Mouse (Mus musculus) midbrain, embryonic 11.5 days (tissue): Measurements from ENCODE around the gene Olah. TPM values are rescaled to one million over a fixed set of nuclear protein-coding genes. Genes with fewer than 3 reads are reported as not detected.

Source experiments
- ATAC-seq: fragments of 200-750 bp; cut with Nextera tagmentation; 2 replicates; pipeline ENCODE4 v1.8.0; 2017; ENCODE audit warnings: moderate TSS enrichment, moderate library complexity; ENCODE audit not compliant: low FRiP score
- DNase-seq: peaks from one replicate; pipeline ENCODE4 v3.0.0; 2015; ENCODE audit warnings: low spot score; ENCODE audit errors: missing footprints
- H3K27ac ChIP-seq: fragments of 300-500 bp; sonication (generic); 2 replicates; pipeline ENCODE4 v1.5.1; 2014; ENCODE audit warnings: low read depth, low read length
- H3K27me3 ChIP-seq: fragments of 300-500 bp; sonication (generic); 2 replicates; pipeline ENCODE4 v1.6.1; 2014; ENCODE audit warnings: mild to moderate bottlenecking, low read length, moderate library complexity, mixed read lengths; ENCODE audit not compliant: control insufficient read depth, insufficient read depth
- H3K36me3 ChIP-seq: fragments of 300-500 bp; sonication (generic); 2 replicates; pipeline ENCODE4 v1.6.1; 2014; ENCODE audit warnings: mild to moderate bottlenecking, low read length, moderate library complexity, mixed read lengths; ENCODE audit not compliant: control insufficient read depth, insufficient read depth
- H3K4me1 ChIP-seq: fragments of 300-500 bp; sonication (generic); 2 replicates; pipeline ENCODE4 v1.6.1; 2014; ENCODE audit warnings: low read length; ENCODE audit not compliant: control insufficient read depth, insufficient read depth
- H3K4me2 ChIP-seq: fragments of 300-500 bp; sonication (generic); 2 replicates; pipeline ENCODE4 v1.6.1; 2014; ENCODE audit warnings: mild to moderate bottlenecking, moderate library complexity
- H3K4me3 ChIP-seq: fragments of 300-500 bp; sonication (generic); 2 replicates; pipeline ENCODE4 v1.5.1; 2014; ENCODE audit warnings: low read depth, low read length
- H3K9ac ChIP-seq: fragments of 300-500 bp; sonication (generic); 2 replicates; pipeline ENCODE4 v1.6.1; 2014; ENCODE audit warnings: low read length
- H3K9me3 ChIP-seq: fragments of 300-500 bp; sonication (generic); 2 replicates; pipeline ENCODE4 v1.6.1; 2016; ENCODE audit warnings: low read length; ENCODE audit not compliant: control insufficient read depth
- WGBS: fragments of 180-500 bp; shearing (Covaris S2); extraction: QIAGEN DNeasy Blood & Tissue Kit; methylation state at CpG from one replicate; pipeline ENCODE4 v1.1.7; 2014; 5-methylcytosine and 5-hydroxymethylcytosine counted together
- polyA plus RNA-seq: library from polyadenylated mRNA; unstranded; fragments of >200 nt; fragmentation: Nextera tagmentation; extraction: Ambion mirVana; gene quantifications from 2 replicates; pipeline ENCODE4 v1.2.1, GENCODE M21; 2014

Gene Olah
- polyA plus RNA-seq, 1 experiment from 2014 or later: not detected

DNA sequence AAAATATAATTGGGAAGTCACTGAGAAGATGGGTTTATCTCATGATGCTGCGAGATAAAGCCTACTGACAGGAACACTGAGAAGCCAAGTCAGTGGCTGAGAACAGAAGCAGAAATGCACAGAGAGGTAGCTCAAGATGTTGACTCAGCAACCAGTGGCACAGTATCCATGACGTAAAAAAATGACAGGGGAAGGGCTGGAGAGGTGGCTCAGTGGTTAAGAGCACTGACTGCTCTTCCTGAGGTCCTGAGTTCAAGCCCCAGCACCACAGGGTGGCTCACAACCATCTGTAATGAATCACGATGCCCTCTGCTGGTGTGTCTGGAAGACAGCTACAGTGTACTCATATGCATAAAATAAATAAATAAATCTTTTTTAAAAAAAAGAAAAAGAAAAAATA lies 35.9 kb downstream of the Olah start:
- Histone ChIP-seq H3K4me1 (no peaks in the 10 kb centered on the region), H3K4me3 (no peak overlapping the region), H3K27ac (no peak overlapping the region), H3K27me3 (no peaks in the 10 kb centered on the region), H3K9me3 (no peaks in the 10 kb centered on the region), H3K36me3 (no peaks in the 10 kb centered on the region), H3K4me2 (no peak overlapping the region), H3K9ac (no peak overlapping the region)
- no peak for DNase-seq
- no peak for ATAC-seq
- 84% methylated on average over 3 of the region's 3 CpGs for WGBS

DNA sequence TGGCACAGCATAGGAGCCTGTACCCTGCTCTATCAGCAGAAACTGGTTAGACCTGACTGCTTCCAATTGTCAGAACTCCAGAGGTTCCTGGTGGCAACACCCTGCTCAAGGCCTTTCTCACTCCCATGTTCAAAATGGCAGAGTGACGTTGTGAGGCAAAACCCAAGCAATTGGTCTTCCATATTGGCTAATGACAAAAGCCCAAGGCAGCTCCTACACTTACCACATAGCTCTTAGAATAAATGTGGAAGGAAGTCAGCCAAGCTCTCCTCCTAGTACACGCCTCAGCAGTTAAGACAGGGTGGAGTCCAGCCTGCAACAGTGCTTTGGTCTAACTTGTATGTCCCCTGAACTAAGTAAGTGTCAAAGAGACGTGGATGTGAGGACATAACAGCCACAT lies 39.1 kb downstream of the Olah start:
- Histone ChIP-seq H3K9me3 (no peaks in the 10 kb centered on the region), H3K9ac (no peak overlapping the region), H3K27me3 (no peaks in the 10 kb centered on the region), H3K4me3 (no peak overlapping the region), H3K36me3 (no peaks in the 10 kb centered on the region), H3K4me1 (no peaks in the 10 kb centered on the region), H3K4me2 (no peak overlapping the region), H3K27ac (no peak overlapping the region)
- 82% methylated on average over 3 of the region's 3 CpGs for WGBS
- ATAC-seq: no peak
- DNase-seq: no peak

DNA sequence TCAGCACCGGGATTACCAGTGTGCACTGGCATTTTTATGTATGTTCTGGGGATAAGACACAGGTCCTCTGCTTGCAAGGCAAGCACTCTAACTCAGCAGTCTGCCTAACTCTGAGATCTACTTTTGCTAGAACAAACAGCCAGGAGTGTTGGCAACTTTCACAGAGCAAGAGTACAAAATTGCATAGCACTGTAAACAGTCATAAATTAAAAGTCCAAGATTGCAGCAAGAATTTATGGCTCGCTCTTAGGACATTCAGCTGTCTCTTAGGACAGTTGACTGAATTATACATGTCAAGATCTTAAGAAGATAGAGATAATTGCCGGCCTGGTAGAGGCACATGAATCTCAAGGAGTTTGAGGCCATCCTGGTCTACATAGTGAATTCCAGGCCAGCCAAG lies 40.7 kb downstream of the Olah start:
- DNase-seq (no peak), ATAC-seq (no peak)
- Histone ChIP-seq H3K4me2 (no peak overlapping the region), H3K27ac (no peak overlapping the region), H3K36me3 (no peaks in the 10 kb centered on the region), H3K9me3 (no peaks in the 10 kb centered on the region), H3K9ac (no peak overlapping the region), H3K4me3 (no peak overlapping the region), H3K27me3 (no peaks in the 10 kb centered on the region), H3K4me1 (no peaks in the 10 kb centered on the region)
- WGBS: 78% methylated on average over 3 of the region's 3 CpGs

DNA sequence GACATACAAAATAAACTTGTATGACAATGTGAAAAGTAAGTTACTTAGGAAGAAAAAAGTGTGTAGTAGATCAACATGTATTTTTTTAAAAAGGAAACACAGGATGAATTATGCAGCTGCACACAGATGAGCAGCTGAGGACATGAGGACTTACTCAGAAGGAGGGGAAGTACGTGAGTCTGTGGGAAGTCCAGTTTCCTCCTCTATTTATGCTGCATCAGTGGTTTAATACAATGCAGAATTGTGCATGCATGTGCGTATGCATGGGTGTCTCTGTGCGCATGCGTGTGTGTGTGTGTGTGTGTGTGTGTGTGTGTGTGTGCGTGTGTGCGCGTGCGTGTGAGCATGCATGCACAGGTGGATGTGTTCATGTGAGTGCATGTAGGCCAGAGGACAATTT lies 41.2 kb downstream of the Olah start:
- WGBS: 94% methylated on average over 8 of the region's 8 CpGs
- H3K9ac ChIP-seq: no peak overlapping the region

DNA sequence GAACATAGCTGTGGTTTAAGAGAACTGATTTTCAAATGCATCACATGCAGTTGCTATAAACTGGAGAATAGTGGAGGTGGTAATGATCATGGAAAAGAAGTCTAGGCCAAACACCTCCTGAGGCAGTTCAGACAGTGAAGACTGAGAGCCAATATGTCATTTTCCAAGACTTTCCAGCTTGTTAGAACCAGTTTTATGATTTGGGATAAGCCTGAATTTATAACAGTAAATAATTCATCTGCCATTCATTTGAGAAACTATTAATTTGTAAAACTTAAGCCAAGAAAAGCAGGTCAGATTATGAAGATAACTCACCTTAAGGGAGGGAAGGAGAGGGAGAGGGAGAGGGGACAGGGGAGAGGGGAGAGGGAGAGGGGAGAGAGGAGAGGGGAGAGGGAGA lies 43.9 kb downstream of the Olah start:
- no peak overlapping the region for H3K4me3 ChIP-seq
- H3K4me1 ChIP-seq: no peaks in the 10 kb centered on the region
- H3K9ac ChIP-seq: no peak overlapping the region
- no peak overlapping the region for H3K4me2 ChIP-seq
- H3K9me3 ChIP-seq: no peaks in the 10 kb centered on the region
- DNase-seq (no peak), ATAC-seq (no peak)
- no peaks in the 10 kb centered on the region for H3K27me3 ChIP-seq
- no peak overlapping the region for H3K27ac ChIP-seq
- H3K36me3 ChIP-seq: no peaks in the 10 kb centered on the region

More for the DNA sequence above, 41.2 kb downstream of the Olah start:
- Histone ChIP-seq H3K9me3 (no peaks in the 10 kb centered on the region), H3K4me1 (no peaks in the 10 kb centered on the region), H3K27me3 (no peaks in the 10 kb centered on the region), H3K4me3 (no peak overlapping the region), H3K36me3 (no peaks in the 10 kb centered on the region), H3K27ac (no peak overlapping the region), H3K4me2 (no peak overlapping the region)
- no peak for DNase-seq
- ATAC-seq: no peak

DNA sequence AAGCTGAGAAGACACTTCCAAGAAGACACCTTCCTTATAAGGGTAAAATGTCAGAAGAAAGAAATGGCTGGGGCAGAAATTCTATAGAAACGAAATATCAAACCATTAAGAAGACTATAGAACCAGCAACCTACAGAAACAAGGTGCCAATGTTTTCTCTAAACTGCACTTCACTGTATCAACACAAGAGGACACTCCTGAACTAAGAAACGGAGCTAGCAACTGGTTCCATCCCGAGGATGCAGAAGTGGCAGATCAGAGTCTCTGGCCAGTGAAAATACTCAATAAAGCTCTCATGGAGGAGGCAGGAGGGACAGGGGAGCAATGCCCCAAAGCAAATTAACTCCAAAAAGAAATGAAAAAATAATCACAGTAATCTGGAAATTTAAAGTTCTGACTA lies 48.1 kb downstream of the Olah start:
- no peaks in the 10 kb centered on the region for H3K27me3 ChIP-seq
- H3K4me2 ChIP-seq: no peak overlapping the region
- DNase-seq (no peak), ATAC-seq (no peak)
- no peak overlapping the region for H3K9ac ChIP-seq
- 22% methylated on average over 3 of the region's 3 CpGs for WGBS
- no peaks in the 10 kb centered on the region for H3K4me1 ChIP-seq
- H3K27ac ChIP-seq: no peak overlapping the region
- no peak overlapping the region for H3K4me3 ChIP-seq
- no peaks in the 10 kb centered on the region for H3K36me3 ChIP-seq
- H3K9me3 ChIP-seq: no peaks in the 10 kb centered on the region

DNA sequence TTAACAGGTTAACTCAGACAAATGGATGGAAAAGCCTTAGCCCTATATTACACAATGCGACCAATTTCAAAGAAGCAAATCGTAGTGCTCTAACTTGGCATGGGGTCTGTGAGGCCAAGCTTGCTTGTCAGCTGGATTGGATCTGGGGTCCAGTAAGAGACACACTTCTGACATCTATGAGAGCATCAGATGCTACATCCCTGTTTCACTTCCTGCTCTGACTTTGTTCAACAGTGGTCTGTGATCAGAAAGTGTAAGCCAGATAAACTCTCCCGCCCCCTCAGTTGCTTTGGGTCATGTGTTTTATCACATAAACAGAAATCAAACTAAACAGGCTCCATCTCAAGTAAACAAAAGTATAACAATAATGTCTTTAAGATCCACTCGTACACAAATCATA lies 48.6 kb downstream of the Olah start:
- Histone ChIP-seq H3K9me3 (no peaks in the 10 kb centered on the region), H3K4me1 (no peaks in the 10 kb centered on the region), H3K4me2 (no peak overlapping the region), H3K27me3 (no peaks in the 10 kb centered on the region), H3K4me3 (no peak overlapping the region), H3K9ac (no peak overlapping the region), H3K27ac (no peak overlapping the region), H3K36me3 (no peaks in the 10 kb centered on the region)
- ATAC-seq (no peak), DNase-seq (no peak)
- 84% methylated on average over 4 of the region's 4 CpGs for WGBS

DNA sequence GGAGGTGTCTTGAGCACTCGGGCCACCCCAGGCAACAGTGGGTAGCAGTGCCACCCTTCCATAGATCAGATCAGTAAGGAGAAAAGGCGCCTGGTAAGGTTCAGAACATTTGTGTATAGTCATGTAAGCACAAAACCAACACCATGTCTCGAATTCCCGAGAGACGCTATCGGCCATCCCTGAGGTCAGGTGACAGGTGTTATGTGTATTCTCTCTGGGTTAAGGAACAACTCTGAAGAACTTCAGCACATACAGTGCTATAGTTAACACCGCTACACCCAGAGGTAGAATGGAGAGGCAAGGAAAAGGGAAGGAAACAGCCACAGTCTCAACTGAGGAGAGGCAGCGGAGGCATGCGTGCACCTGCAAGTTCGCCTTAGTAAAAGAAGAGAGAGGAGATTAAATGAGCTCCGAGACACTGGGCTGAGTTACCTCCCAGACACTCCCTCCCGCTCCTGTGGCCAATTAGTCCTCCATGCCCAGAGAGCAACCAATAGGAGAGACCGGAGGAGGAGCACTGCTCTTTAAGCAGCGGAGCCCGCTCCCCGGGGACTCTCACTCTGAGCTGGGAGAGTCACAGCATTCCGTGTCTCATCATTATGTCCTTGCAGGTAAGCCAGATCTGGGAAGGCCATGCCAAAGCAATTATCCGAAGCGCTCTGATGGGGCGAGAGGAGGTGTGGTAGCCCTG lies 61.3 kb downstream of the Olah start, which contains the start of gene Acbd7:
Acbd7 (plus strand) TSS at position 558 of the 691 bp plus-strand sequence.
- peak within 1 kb of the TSS; percentile 46 for H3K4me2 ChIP-seq
- H3K9me3 ChIP-seq: no peaks in the 10 kb centered on the region
- H3K27me3 ChIP-seq: peaks cover 5% of the 10 kb centered on the region; the same call in 1 of the 2 replicates
- H3K4me1 ChIP-seq: peaks cover 4% of the 10 kb centered on the region
- DNase-seq (peak; percentile 85), ATAC-seq (no peak)
- H3K36me3 ChIP-seq: no peaks in the 10 kb centered on the region
- H3K27ac ChIP-seq: no peak within 1 kb of the TSS
- WGBS: 5% methylated on average over 20 of the region's 20 CpGs
- H3K9ac ChIP-seq: 0 out of 2 replicates have a peak within 1 kb of the TSS, but pooled peaks have one; percentile 10
- H3K4me3 ChIP-seq: peak within 1 kb of the TSS; percentile 14

DNA sequence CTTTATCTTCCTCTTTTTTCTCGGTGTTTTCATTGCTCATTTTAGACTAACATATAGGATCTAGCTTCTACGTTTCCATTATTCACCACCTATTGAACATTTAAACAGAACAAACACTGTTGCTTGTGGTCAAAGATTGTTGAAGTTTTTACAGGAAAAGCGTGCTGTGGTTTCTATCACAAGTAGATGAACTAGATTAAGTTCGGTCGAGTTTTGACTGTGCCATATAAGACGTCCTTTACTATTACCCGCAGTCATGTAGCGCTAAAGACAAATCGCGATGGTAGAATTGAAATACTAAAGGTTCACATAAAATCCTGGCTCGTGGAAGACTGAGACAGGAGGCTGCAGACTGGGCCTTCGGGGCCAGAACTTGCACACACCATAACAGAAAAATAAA lies 63.2 kb downstream of the Olah start:
- Histone ChIP-seq H3K27me3 (peaks cover 5% of the 10 kb centered on the region; the same call in 1 of the 2 replicates), H3K36me3 (peaks cover 5% of the 10 kb centered on the region; the same call in 1 of the 2 replicates), H3K4me2 (no peak overlapping the region), H3K4me1 (peaks cover 4% of the 10 kb centered on the region), H3K9ac (no peak overlapping the region), H3K4me3 (no peak overlapping the region), H3K27ac (no peak overlapping the region), H3K9me3 (no peaks in the 10 kb centered on the region)
- WGBS: 90% methylated on average over 12 of the region's 12 CpGs
- no peak for ATAC-seq
- DNase-seq: no peak
